Mouse (Mus musculus): ENCODE measurements around the gene Xrcc4. TPM values are rescaled to one million over a fixed set of nuclear protein-coding genes. Genes with fewer than 3 reads are reported as not detected.

Gene Xrcc4
- polyA plus RNA-seq, 1 experiment, result 25.0 TPM

DNA sequence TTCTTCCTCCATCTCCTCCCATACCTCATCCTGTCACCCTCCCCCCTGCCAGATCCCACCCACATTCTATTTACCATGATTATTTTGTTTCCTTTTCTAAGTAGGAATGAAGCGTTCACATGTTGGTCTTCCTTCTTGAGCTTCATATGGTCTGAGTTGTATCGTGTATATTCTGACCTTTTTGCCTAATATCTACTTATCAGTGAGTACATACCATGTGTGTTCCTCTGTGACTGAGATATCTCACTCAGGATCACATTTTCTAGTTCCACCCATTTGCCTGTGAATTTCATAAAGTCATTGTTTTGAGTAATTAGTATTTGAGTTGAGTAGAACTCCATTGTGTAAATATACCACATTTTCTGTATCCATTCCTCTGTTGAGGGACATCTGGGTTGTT, 277.2 kb downstream of the Xrcc4 start:
- H3K9me3 ChIP-seq (replicated peaks; ENCODE audit: control insufficient read depth, insufficient read depth, low read length, poor library complexity, severe bottlenecking), result no peaks in the 10 kb centered on the region
- H3K27ac ChIP-seq (ENCODE audit: insufficient read depth, low read length), result no peak overlapping the region
- no peak overlapping the region for H3K9ac ChIP-seq (ENCODE audit: low read depth, poor library complexity, severe bottlenecking)
- no peaks in the 10 kb centered on the region for H3K27me3 ChIP-seq (ENCODE audit: control insufficient read depth, insufficient read depth, low read length, poor library complexity, severe bottlenecking)
- H3K36me3 ChIP-seq (ENCODE audit: control insufficient read depth, insufficient read depth, low read length, poor library complexity, severe bottlenecking), result no peaks in the 10 kb centered on the region
- no peaks in the 10 kb centered on the region for H3K4me1 ChIP-seq (ENCODE audit: control insufficient read depth, insufficient read depth, low read length)
- H3K4me3 ChIP-seq (ENCODE audit: low read depth, low read length), result no peak overlapping the region
- TF ChIP-seq EP300 (IDR thresholded peaks at IDR 0.05; ENCODE audit: insufficient read depth, low read depth, low read length) (no peak), CTCF (IDR thresholded peaks at IDR 0.05; ENCODE audit: low read depth, low read length) (no peak), POLR2A (IDR thresholded peaks at IDR 0.05; ENCODE audit: insufficient read depth, low read length) (no peak)

DNA sequence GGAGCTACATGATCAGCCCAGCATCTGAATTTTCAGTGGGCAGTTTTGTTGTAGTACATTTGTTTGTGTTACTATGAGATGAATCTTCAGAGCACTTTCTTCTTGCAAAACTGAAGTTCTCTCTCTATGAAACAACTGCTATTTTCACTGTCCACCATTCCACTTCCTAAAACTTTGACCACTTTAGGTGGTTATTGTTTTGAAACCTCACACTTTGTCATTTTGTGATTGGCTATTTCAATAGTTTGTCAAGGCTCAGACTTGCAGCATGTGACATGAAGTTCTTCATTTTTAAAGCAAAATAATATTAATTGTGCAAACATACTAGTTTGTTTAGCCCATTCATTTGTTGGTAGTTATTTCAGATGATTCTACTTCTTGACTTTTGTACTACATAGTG, 280.4 kb downstream of the Xrcc4 start:
- TF ChIP-seq EP300 (IDR thresholded peaks at IDR 0.05; ENCODE audit: insufficient read depth, low read depth, low read length), result no peak
- no peak for TF ChIP-seq POLR2A (IDR thresholded peaks at IDR 0.05; ENCODE audit: insufficient read depth, low read length)
- no peak for TF ChIP-seq CTCF (IDR thresholded peaks at IDR 0.05; ENCODE audit: low read depth, low read length)
- H3K36me3 ChIP-seq (ENCODE audit: control insufficient read depth, insufficient read depth, low read length, poor library complexity, severe bottlenecking), result no peaks in the 10 kb centered on the region
- no peak overlapping the region for H3K27ac ChIP-seq (ENCODE audit: insufficient read depth, low read length)
- H3K9ac ChIP-seq (ENCODE audit: low read depth, poor library complexity, severe bottlenecking), result no peak overlapping the region
- H3K4me3 ChIP-seq (ENCODE audit: low read depth, low read length), result no peak overlapping the region
- H3K9me3 ChIP-seq (replicated peaks; ENCODE audit: control insufficient read depth, insufficient read depth, low read length, poor library complexity, severe bottlenecking), result no peaks in the 10 kb centered on the region
- H3K27me3 ChIP-seq (ENCODE audit: control insufficient read depth, insufficient read depth, low read length, poor library complexity, severe bottlenecking), result no peaks in the 10 kb centered on the region
- no peaks in the 10 kb centered on the region for H3K4me1 ChIP-seq (ENCODE audit: control insufficient read depth, insufficient read depth, low read length)

DNA sequence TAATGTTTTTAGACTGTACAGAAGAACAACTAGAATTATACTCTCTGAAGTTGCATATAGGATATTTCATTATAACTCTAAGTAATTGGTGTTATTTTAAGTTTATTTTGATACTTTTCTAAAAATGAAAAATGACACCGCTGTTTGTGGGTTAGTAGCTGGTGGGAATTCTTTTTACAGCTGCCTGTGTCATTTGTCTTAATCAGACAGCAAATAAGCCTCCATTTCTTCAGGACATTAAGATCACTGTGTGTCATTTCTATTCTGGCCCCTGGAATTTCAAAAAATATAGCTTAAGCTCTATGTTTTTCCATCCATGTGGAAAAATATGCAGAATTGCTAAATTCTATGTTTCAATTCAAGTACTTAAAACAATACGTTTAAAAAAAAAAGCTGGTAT, 287.5 kb downstream of the Xrcc4 start:
- Histone ChIP-seq H3K36me3 (ENCODE audit: control insufficient read depth, insufficient read depth, low read length, poor library complexity, severe bottlenecking) (no peaks in the 10 kb centered on the region), H3K4me3 (ENCODE audit: low read depth, low read length) (no peak overlapping the region), H3K4me1 (ENCODE audit: control insufficient read depth, insufficient read depth, low read length) (no peaks in the 10 kb centered on the region), H3K27me3 (ENCODE audit: control insufficient read depth, insufficient read depth, low read length, poor library complexity, severe bottlenecking) (no peaks in the 10 kb centered on the region), H3K9ac (ENCODE audit: low read depth, poor library complexity, severe bottlenecking) (no peak overlapping the region), H3K27ac (ENCODE audit: insufficient read depth, low read length) (no peak overlapping the region), H3K9me3 (replicated peaks; ENCODE audit: control insufficient read depth, insufficient read depth, low read length, poor library complexity, severe bottlenecking) (no peaks in the 10 kb centered on the region)
- TF ChIP-seq EP300 (IDR thresholded peaks at IDR 0.05; ENCODE audit: insufficient read depth, low read depth, low read length) (no peak), CTCF (IDR thresholded peaks at IDR 0.05; ENCODE audit: low read depth, low read length) (no peak), POLR2A (IDR thresholded peaks at IDR 0.05; ENCODE audit: insufficient read depth, low read length) (no peak)

DNA sequence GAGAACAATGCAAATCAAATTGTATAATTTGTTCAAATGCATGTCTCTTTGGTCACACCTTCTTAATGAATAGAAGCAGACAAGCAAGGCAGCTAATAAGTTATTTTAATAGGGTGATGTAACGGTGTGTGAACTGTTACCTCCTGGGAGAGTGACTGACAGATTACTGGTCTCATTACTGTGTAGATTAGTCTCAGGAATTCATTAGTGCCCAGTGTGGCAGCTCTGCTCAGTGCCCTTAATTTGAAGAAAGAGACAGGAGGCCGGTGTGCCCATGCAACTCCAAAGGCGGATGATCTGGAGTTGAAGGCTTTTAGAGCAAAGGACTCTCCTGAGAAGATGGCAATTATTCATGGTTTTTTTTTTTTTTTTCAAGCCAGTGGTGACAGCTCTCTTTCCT, 291.7 kb downstream of the Xrcc4 start:
- Histone ChIP-seq H3K9ac (ENCODE audit: low read depth, poor library complexity, severe bottlenecking) (no peak overlapping the region), H3K9me3 (replicated peaks; ENCODE audit: control insufficient read depth, insufficient read depth, low read length, poor library complexity, severe bottlenecking) (no peaks in the 10 kb centered on the region), H3K4me1 (ENCODE audit: control insufficient read depth, insufficient read depth, low read length) (no peaks in the 10 kb centered on the region)

DNA sequence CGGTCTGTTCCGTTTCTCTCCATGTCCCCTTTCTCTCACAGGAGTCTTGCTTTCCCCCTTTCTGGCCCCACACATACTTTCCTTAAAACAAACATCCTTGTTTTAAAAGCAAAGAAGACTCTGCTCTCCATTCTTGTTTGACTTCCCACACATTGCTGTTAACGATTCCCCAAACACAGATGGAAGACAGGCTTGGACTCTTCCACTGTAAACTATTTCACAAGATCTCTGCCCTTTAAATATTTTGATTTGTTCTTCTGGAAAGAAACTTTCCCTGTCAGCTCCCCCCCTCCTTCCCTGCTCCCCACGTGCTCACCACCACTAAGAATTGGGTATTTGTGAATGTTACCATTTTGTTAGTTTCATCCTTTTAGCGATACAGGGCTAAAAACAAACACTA, 297.9 kb downstream of the Xrcc4 start:
- H3K36me3 ChIP-seq (ENCODE audit: control insufficient read depth, insufficient read depth, low read length, poor library complexity, severe bottlenecking), result no peaks in the 10 kb centered on the region
- no peak overlapping the region for H3K9ac ChIP-seq (ENCODE audit: low read depth, poor library complexity, severe bottlenecking)
- TF ChIP-seq EP300 (IDR thresholded peaks at IDR 0.05; ENCODE audit: insufficient read depth, low read depth, low read length) (no peak), CTCF (IDR thresholded peaks at IDR 0.05; ENCODE audit: low read depth, low read length) (no peak), POLR2A (IDR thresholded peaks at IDR 0.05; ENCODE audit: insufficient read depth, low read length) (no peak)
- no peak overlapping the region for H3K27ac ChIP-seq (ENCODE audit: insufficient read depth, low read length)
- no peak overlapping the region for H3K4me3 ChIP-seq (ENCODE audit: low read depth, low read length)
- no peaks in the 10 kb centered on the region for H3K9me3 ChIP-seq (replicated peaks; ENCODE audit: control insufficient read depth, insufficient read depth, low read length, poor library complexity, severe bottlenecking)
- H3K4me1 ChIP-seq (ENCODE audit: control insufficient read depth, insufficient read depth, low read length), result no peaks in the 10 kb centered on the region
- no peaks in the 10 kb centered on the region for H3K27me3 ChIP-seq (ENCODE audit: control insufficient read depth, insufficient read depth, low read length, poor library complexity, severe bottlenecking)

More for the DNA sequence above, 291.7 kb downstream of the Xrcc4 start:
- Histone ChIP-seq H3K4me3 (ENCODE audit: low read depth, low read length) (no peak overlapping the region), H3K27me3 (ENCODE audit: control insufficient read depth, insufficient read depth, low read length, poor library complexity, severe bottlenecking) (no peaks in the 10 kb centered on the region), H3K36me3 (ENCODE audit: control insufficient read depth, insufficient read depth, low read length, poor library complexity, severe bottlenecking) (no peaks in the 10 kb centered on the region), H3K27ac (ENCODE audit: insufficient read depth, low read length) (no peak overlapping the region)
- TF ChIP-seq CTCF (IDR thresholded peaks at IDR 0.05; ENCODE audit: low read depth, low read length) (no peak), EP300 (IDR thresholded peaks at IDR 0.05; ENCODE audit: insufficient read depth, low read depth, low read length) (no peak), POLR2A (IDR thresholded peaks at IDR 0.05; ENCODE audit: insufficient read depth, low read length) (no peak)

DNA sequence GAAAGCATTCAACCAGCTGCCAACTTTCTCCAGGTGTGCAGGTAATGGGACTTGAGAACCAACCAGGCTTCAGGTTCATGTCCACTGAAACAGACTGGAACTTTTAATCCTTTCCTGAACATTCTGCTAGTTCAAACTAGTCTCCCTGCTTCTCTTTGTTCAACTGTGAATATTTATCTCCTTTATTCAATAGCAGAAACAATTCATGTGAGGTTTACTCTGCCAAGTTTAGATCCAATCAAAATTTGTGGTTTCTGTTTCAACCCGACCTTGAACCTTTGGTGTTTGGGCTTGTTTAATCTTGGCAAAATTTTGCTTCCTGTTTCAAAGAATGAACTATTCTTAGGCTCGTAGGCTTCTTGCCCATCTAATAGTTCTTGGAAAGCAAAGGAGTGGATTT, 306.5 kb downstream of the Xrcc4 start:
- no peaks in the 10 kb centered on the region for H3K9me3 ChIP-seq (replicated peaks; ENCODE audit: control insufficient read depth, insufficient read depth, low read length, poor library complexity, severe bottlenecking)
- H3K36me3 ChIP-seq (ENCODE audit: control insufficient read depth, insufficient read depth, low read length, poor library complexity, severe bottlenecking), result no peaks in the 10 kb centered on the region
- H3K4me1 ChIP-seq (ENCODE audit: control insufficient read depth, insufficient read depth, low read length), result no peaks in the 10 kb centered on the region
- TF ChIP-seq EP300 (IDR thresholded peaks at IDR 0.05; ENCODE audit: insufficient read depth, low read depth, low read length) (no peak), POLR2A (IDR thresholded peaks at IDR 0.05; ENCODE audit: insufficient read depth, low read length) (no peak), CTCF (IDR thresholded peaks at IDR 0.05; ENCODE audit: low read depth, low read length) (no peak)
- H3K27ac ChIP-seq (ENCODE audit: insufficient read depth, low read length), result no peak overlapping the region
- no peaks in the 10 kb centered on the region for H3K27me3 ChIP-seq (ENCODE audit: control insufficient read depth, insufficient read depth, low read length, poor library complexity, severe bottlenecking)
- H3K4me3 ChIP-seq (ENCODE audit: low read depth, low read length), result no peak overlapping the region
- H3K9ac ChIP-seq (ENCODE audit: low read depth, poor library complexity, severe bottlenecking), result no peak overlapping the region
